Mouse (Mus musculus) CH12.LX (cell line): ENCODE data around the gene Rps25. TPM values are rescaled to one million over a fixed set of nuclear protein-coding genes. Genes with fewer than 3 reads are reported as not detected.

Source experiments
- DNase-seq: peaks from one replicate; pipeline ENCODE4 v3.0.0-alpha.2; 2013; ENCODE audit errors: extremely low read depth
- H3K27ac ChIP-seq: 2 replicates; pipeline ENCODE4 v1.5.1; 2012; ENCODE audit warnings: low read depth, mild to moderate bottlenecking, control low read depth, moderate library complexity; ENCODE audit not compliant: insufficient read depth
- H3K27me3 ChIP-seq: replicated peaks from 2 replicates; pipeline ENCODE3; 2012; ENCODE audit warnings: inconsistent platforms
- H3K36me3 ChIP-seq, 2 experiments: replicated peaks in 1 of 2; 2 replicates each; pipeline versions ENCODE3 to v1.6.1; 2012; ENCODE audit warnings: inconsistent platforms in 1 of 2, low read length in 1 of 2, mild to moderate bottlenecking in 1 of 2, mixed read lengths in 1 of 2, moderate library complexity in 1 of 2; ENCODE audit not compliant: control insufficient read depth in 1 of 2, insufficient read depth in 1 of 2
- H3K4me1 ChIP-seq, 2 experiments: 2 replicates each; pipeline ENCODE4 v1.6.1; 2012; ENCODE audit warnings: inconsistent platforms in 1 of 2, moderate library complexity in 1 of 2; ENCODE audit not compliant: insufficient read depth in 2 of 2, control insufficient read depth in 1 of 2
- H3K4me2 ChIP-seq: 2 replicates; pipeline ENCODE4 v1.6.1; 2012; ENCODE audit warnings: low read depth, mild to moderate bottlenecking, control low read depth; ENCODE audit not compliant: poor library complexity, insufficient read depth, severe bottlenecking
- H3K4me3 ChIP-seq, 3 experiments: fragments of 150-350 bp in 1 of 3; sonication (generic) in 1 of 3; replicated peaks in 1 of 3; 2 replicates each; pipeline versions ENCODE3 to v1.5.1; 2011 to 2012; ENCODE audit warnings: low read depth in 2 of 3, low read length in 2 of 3, mild to moderate bottlenecking in 2 of 3, moderate library complexity in 2 of 3, control low read depth in 1 of 3, improper control_type of control experiment in 1 of 3, inconsistent platforms in 1 of 3, mixed read lengths in 1 of 3; ENCODE audit not compliant: poor library complexity in 1 of 3
- H3K79me2 ChIP-seq: replicated peaks from 2 replicates; pipeline ENCODE4 v1.6.1; 2012; ENCODE audit warnings: mild to moderate bottlenecking, moderate library complexity; ENCODE audit not compliant: control insufficient read depth, poor library complexity, insufficient read depth, severe bottlenecking; ENCODE audit errors: extremely low read depth
- H3K9ac ChIP-seq: 2 replicates; pipeline ENCODE4 v1.6.1; 2012; ENCODE audit warnings: low read depth, mild to moderate bottlenecking, control low read depth, moderate library complexity; ENCODE audit not compliant: insufficient read depth
- H3K9me3 ChIP-seq: replicated peaks from 2 replicates; pipeline ENCODE3; 2012; ENCODE audit warnings: low read length, inconsistent platforms, mixed read lengths
- BHLHE40 ChIP-seq: IDR thresholded peaks from 2 replicates; pipeline ENCODE4 v1.6.1; 2011; ENCODE audit warnings: mild to moderate bottlenecking, low read depth, low read length, improper control_type of control experiment
- CTCF ChIP-seq, 2 experiments: IDR thresholded peaks in 1 of 2; conservative IDR thresholded peaks in 1 of 2; 2 replicates each; pipeline ENCODE4 v1.5.1; 2011 to 2012; ENCODE audit warnings: low read depth in 2 of 2, low read length in 2 of 2, improper control_type of control experiment in 1 of 2, inconsistent platforms in 1 of 2, mild to moderate bottlenecking in 1 of 2, moderate library complexity in 1 of 2
- ELF1 ChIP-seq: IDR thresholded peaks from 2 replicates; pipeline ENCODE4 v1.6.1; 2014; ENCODE audit warnings: low read depth, mild to moderate bottlenecking, inconsistent platforms, low read length, improper control_type of control experiment
- GABPA ChIP-seq: IDR thresholded peaks from 2 replicates; pipeline ENCODE4 v1.6.1; 2012; ENCODE audit warnings: low read depth, low read length, improper control_type of control experiment, inconsistent platforms; ENCODE audit not compliant: insufficient replicate concordance
- HCFC1 ChIP-seq: IDR thresholded peaks from 2 replicates; pipeline ENCODE4 v1.6.1; 2012; ENCODE audit warnings: low read depth, mild to moderate bottlenecking, inconsistent platforms, low read length, improper control_type of control experiment
- IRF4 ChIP-seq: IDR thresholded peaks from 2 replicates; pipeline ENCODE4 v1.6.1; 2014; ENCODE audit warnings: low read depth, mild to moderate bottlenecking, inconsistent platforms, low read length, improper control_type of control experiment
- JUND ChIP-seq: conservative IDR thresholded peaks from 2 replicates; pipeline ENCODE4 v1.6.1; 2011; ENCODE audit warnings: low read depth, low read length, improper control_type of control experiment
- KAT2A ChIP-seq: IDR thresholded peaks from 2 replicates; pipeline ENCODE4 v1.6.1; 2012; ENCODE audit warnings: low read length, improper control_type of control experiment, inconsistent platforms; ENCODE audit not compliant: insufficient replicate concordance
- MAFK ChIP-seq: IDR thresholded peaks from 2 replicates; pipeline ENCODE4 v1.6.1; 2011; ENCODE audit warnings: low read length, improper control_type of control experiment; ENCODE audit not compliant: insufficient replicate concordance
- MAX ChIP-seq: IDR thresholded peaks from 2 replicates; pipeline ENCODE4 v1.6.1; 2011; ENCODE audit warnings: low read length, improper control_type of control experiment
- MEF2A ChIP-seq: IDR thresholded peaks from 2 replicates; pipeline ENCODE4 v1.6.1; 2014; ENCODE audit warnings: low read depth, mild to moderate bottlenecking, inconsistent platforms, low read length, improper control_type of control experiment, borderline replicate concordance
- MXI1 ChIP-seq: IDR thresholded peaks from 2 replicates; pipeline ENCODE4 v1.6.1; 2011; ENCODE audit warnings: mild to moderate bottlenecking, low read depth, low read length, improper control_type of control experiment
- NELFE ChIP-seq: IDR thresholded peaks from 2 replicates; pipeline ENCODE4 v1.6.1; 2011; ENCODE audit warnings: low read depth, low read length, improper control_type of control experiment
- NRF1 ChIP-seq: IDR thresholded peaks from 2 replicates; pipeline ENCODE4 v1.6.1; 2014; ENCODE audit warnings: low read depth, mild to moderate bottlenecking, inconsistent platforms, low read length, improper control_type of control experiment, moderate library complexity
- PAX5 ChIP-seq: IDR thresholded peaks from 2 replicates; pipeline ENCODE4 v1.6.1; 2012; ENCODE audit warnings: low read length, inconsistent platforms, mixed read lengths
- POLR2A ChIP-seq: IDR thresholded peaks from 2 replicates; pipeline ENCODE4 v1.6.1; 2011; ENCODE audit warnings: low read depth, mild to moderate bottlenecking, improper control_type of control experiment, low read length
- RCOR1 ChIP-seq: conservative IDR thresholded peaks from 2 replicates; pipeline ENCODE4 v1.6.1; 2012; ENCODE audit warnings: low read depth, mild to moderate bottlenecking, inconsistent platforms, low read length, improper control_type of control experiment
- TBP ChIP-seq: conservative IDR thresholded peaks from 2 replicates; pipeline ENCODE4 v1.6.1; 2011; ENCODE audit warnings: low read depth, low read length, improper control_type of control experiment
- USF1 ChIP-seq: IDR thresholded peaks from 2 replicates; pipeline ENCODE4 v1.6.1; 2014; ENCODE audit warnings: low read depth, mild to moderate bottlenecking, inconsistent platforms, low read length, improper control_type of control experiment
- USF2 ChIP-seq: conservative IDR thresholded peaks from 2 replicates; pipeline ENCODE4 v1.6.1; 2011; ENCODE audit warnings: low read depth, low read length, improper control_type of control experiment
- ZC3H11A ChIP-seq: IDR thresholded peaks from 2 replicates; pipeline ENCODE4 v1.6.1; 2012; ENCODE audit warnings: low read depth, mild to moderate bottlenecking, inconsistent platforms, low read length, improper control_type of control experiment
- ZKSCAN1 ChIP-seq: IDR thresholded peaks from 2 replicates; pipeline ENCODE4 v1.6.1; 2012; ENCODE audit warnings: low read depth, inconsistent platforms, low read length, improper control_type of control experiment, borderline replicate concordance
- ZMIZ1 ChIP-seq: IDR thresholded peaks from 2 replicates; pipeline ENCODE4 v1.6.1; 2012; ENCODE audit warnings: low read depth, mild to moderate bottlenecking, inconsistent platforms, low read length, improper control_type of control experiment
- dilution Hi-C: fragments of 300-500 bp; cut with MboI; formaldehyde crosslinking; loops from 2 replicates; pipeline ENCODE4 v1.14.3; 2020; ENCODE audit warnings: low sequenced_read_pairs; ENCODE audit not compliant: extremely low pct_unique_long_range_greater_than_20kb, extremely low pct_ligation_motif_present
- in situ Hi-C: fragments of 300-500 bp; cut with MboI; formaldehyde crosslinking; loops from 3 replicates; pipeline ENCODE4 v1.14.3; 2019; ENCODE audit warnings: low sequenced_read_pairs, low pct_ligation_motif_present, low pct_unique_long_range_greater_than_20kb, mixed read lengths
- polyA plus RNA-seq: library from polyadenylated mRNA; unstranded; fragments of >175 nt; gene quantifications from 2 replicates; pipeline ENCODE4 v1.2.1, GENCODE M21; 2012; ENCODE audit warnings: low read depth; ENCODE audit not compliant: insufficient read length
- total RNA-seq, 2 experiments: library from RNA; depleted of rRNA; stranded (reverse); fragments of 300-350 nt in 1 of 2; fragments of >200 nt in 1 of 2; gene quantifications; 2 replicates each; pipeline ENCODE4 v1.2.3; 2012 to 2014

Rps25 gene
- total and polyA plus RNA-seq, 3 experiments: 2,535 to 3,378 (median 3,250) TPM

- no peak for TF ChIP-seq RCOR1
These were observed 27.7 kb upstream of the Rps25 start, which contains the start of gene Hyou1 (continued) for GRCm38 (mm10) chr9:44379054-44379834.

- H3K4me3 ChIP-seq: peak overlapping the region; percentile 89 to 96 (median 95)
- H3K27me3 ChIP-seq: no peaks in the 10 kb centered on the region
- no peak for TF ChIP-seq NELFE
- no peak for TF ChIP-seq USF1
- TF ChIP-seq MXI1: 0 out of 2 replicates have a peak, but pooled peaks have one; percentile 25
- TF ChIP-seq MAX: 0 out of 2 replicates have a peak, but pooled peaks have one; percentile 26
- peak overlapping the region; percentile 77 for H3K4me2 ChIP-seq
- H3K36me3 ChIP-seq: peaks cover 36 to 46% of the 10 kb centered on the region in 2 experiments
- peak overlapping the region; percentile 55 for H3K27ac ChIP-seq
- no peaks in the 10 kb centered on the region for H3K9me3 ChIP-seq
- peak overlapping the region; percentile 70 for H3K9ac ChIP-seq
- dilution Hi-C loops (no loop called here), in situ Hi-C loops (no loop called here)
- DNase-seq: no peak
- H3K4me1 ChIP-seq: peaks cover 7 to 24% of the 10 kb centered on the region in 2 experiments
- H3K79me2 ChIP-seq: peaks cover 25% of the 10 kb centered on the region
These were observed 27.1 kb upstream of the Rps25 start for GRCm38 (mm10) chr9:44379862-44380261.

GRCm38 (mm10) chr9:44384596-44384995 lies 22.3 kb upstream of the Rps25 start:
- H3K27me3 ChIP-seq: no peaks in the 10 kb centered on the region
- peaks cover 17% of the 10 kb centered on the region for H3K79me2 ChIP-seq
- H3K27ac ChIP-seq: no peak overlapping the region
- TF ChIP-seq KAT2A: no peak
- no peak for TF ChIP-seq GABPA
- TF ChIP-seq ELF1: no peak
- TF ChIP-seq JUND: no peak
- no peak for TF ChIP-seq IRF4
- no peak for TF ChIP-seq MEF2A
- TF ChIP-seq TBP: no peak
- TF ChIP-seq NRF1: no peak
- TF ChIP-seq RCOR1: no peak
- no peak for TF ChIP-seq ZMIZ1
- no peak for TF ChIP-seq NELFE
- no peak for TF ChIP-seq CTCF (conservative IDR thresholded peaks at IDR 0.05 in 1 of 2, IDR thresholded peaks at IDR 0.05 in 1 of 2; ENCODE audit: low read depth in 2 of 2, low read length in 2 of 2)
- TF ChIP-seq ZC3H11A: no peak
- no peak for TF ChIP-seq MAFK
- TF ChIP-seq PAX5: no peak
- no peak for TF ChIP-seq ZKSCAN1
- no peak for TF ChIP-seq USF2
- no peak for TF ChIP-seq BHLHE40
- TF ChIP-seq POLR2A: no peak
- no peak for TF ChIP-seq HCFC1
- H3K4me2 ChIP-seq: no peak overlapping the region
- DNase-seq: no peak
- H3K9ac ChIP-seq: no peak overlapping the region
- H3K4me3 ChIP-seq: no peak overlapping the region
- in situ Hi-C loops (no loop called here), dilution Hi-C loops (no loop called here)
- H3K36me3 ChIP-seq: peaks cover 80 to 93% of the 10 kb centered on the region in 2 experiments
- H3K9me3 ChIP-seq: no peaks in the 10 kb centered on the region
- peaks cover 7 to 19% of the 10 kb centered on the region in 2 experiments for H3K4me1 ChIP-seq
